Mouse (Mus musculus): ENCODE measurements around the gene Lrr1. TPM values are rescaled to one million over a fixed set of nuclear protein-coding genes. Genes with fewer than 3 reads are reported as not detected.
A peak's percentile ranks its signal among the peaks of the same experiment; 100 is the strongest.

Lrr1 gene
- polyA plus RNA-seq, 1 experiment from 2014 or later, result 1.9 TPM

GRCm38 (mm10) chr12:69129634-69130310 lies 38.8 kb upstream of the Lrr1 start:
- TF ChIP-seq EP300 (IDR thresholded peaks at IDR 0.05), result no peak
- WGBS, result 29% methylated on average over 17 of the region's 18 CpGs
- Histone ChIP-seq H3K4me2 (replicated peaks; ENCODE audit: low read depth, low read length) (peak overlapping the region; percentile 34), H3K27me3 (replicated peaks; ENCODE audit: insufficient read depth, low read length) (no peaks in the 10 kb centered on the region), H3K27ac (ENCODE audit: low read length) (no peak overlapping the region), H3K9me3 (ENCODE audit: low read length) (no peaks in the 10 kb centered on the region), H3K4me3 (ENCODE audit: low read depth, low read length) (peak overlapping the region; percentile 8; the same call in 1 of the 2 replicates), H3K9ac (replicated peaks; ENCODE audit: low read depth) (no peak overlapping the region), H3K4me1 (ENCODE audit: insufficient read depth, low read depth, low read length) (no peaks in the 10 kb centered on the region), H3K36me3 (ENCODE audit: insufficient read depth, low read length) (no peaks in the 10 kb centered on the region)
- ATAC-seq (peak; percentile 60), DNase-seq (ENCODE audit: low spot score) (peak; percentile 40)

GRCm38 (mm10) chr12:69130486-69130885 lies 38.1 kb upstream of the Lrr1 start:
- Histone ChIP-seq H3K27ac (ENCODE audit: low read length) (no peak overlapping the region), H3K9me3 (ENCODE audit: low read length) (no peaks in the 10 kb centered on the region), H3K9ac (replicated peaks; ENCODE audit: low read depth) (no peak overlapping the region), H3K4me3 (ENCODE audit: low read depth, low read length) (peak overlapping the region; percentile 8; the same call in 1 of the 2 replicates), H3K27me3 (replicated peaks; ENCODE audit: insufficient read depth, low read length) (no peaks in the 10 kb centered on the region), H3K4me2 (replicated peaks; ENCODE audit: low read depth, low read length) (peak overlapping the region; percentile 34), H3K4me1 (ENCODE audit: insufficient read depth, low read depth, low read length) (no peaks in the 10 kb centered on the region), H3K36me3 (ENCODE audit: insufficient read depth, low read length) (no peaks in the 10 kb centered on the region)
- 64% methylated on average over 12 of the region's 12 CpGs for WGBS
- TF ChIP-seq EP300 (IDR thresholded peaks at IDR 0.05) (no peak), CTCF (IDR thresholded peaks at IDR 0.05) (no peak)
- ATAC-seq (no peak), DNase-seq (ENCODE audit: low spot score) (no peak)

GRCm38 (mm10) chr12:69131267-69131666 lies 37.3 kb upstream of the Lrr1 start:
- Histone ChIP-seq H3K27ac (ENCODE audit: low read length) (no peak overlapping the region), H3K9ac (replicated peaks; ENCODE audit: low read depth) (no peak overlapping the region), H3K4me2 (replicated peaks; ENCODE audit: low read depth, low read length) (no peak overlapping the region), H3K36me3 (ENCODE audit: insufficient read depth, low read length) (no peaks in the 10 kb centered on the region), H3K4me3 (ENCODE audit: low read depth, low read length) (no peak overlapping the region), H3K27me3 (replicated peaks; ENCODE audit: insufficient read depth, low read length) (no peaks in the 10 kb centered on the region), H3K4me1 (ENCODE audit: insufficient read depth, low read depth, low read length) (no peaks in the 10 kb centered on the region), H3K9me3 (ENCODE audit: low read length) (no peaks in the 10 kb centered on the region)
- DNase-seq (ENCODE audit: low spot score) (no peak), ATAC-seq (no peak)
- no peak for TF ChIP-seq EP300 (IDR thresholded peaks at IDR 0.05)
- no peak for TF ChIP-seq CTCF (IDR thresholded peaks at IDR 0.05)
- 78% methylated on average over 6 of the region's 6 CpGs for WGBS

GRCm38 (mm10) chr12:69131981-69132380 lies 36.6 kb upstream of the Lrr1 start:
- Histone ChIP-seq H3K27me3 (replicated peaks; ENCODE audit: insufficient read depth, low read length) (no peaks in the 10 kb centered on the region), H3K9ac (replicated peaks; ENCODE audit: low read depth) (no peak overlapping the region), H3K4me2 (replicated peaks; ENCODE audit: low read depth, low read length) (no peak overlapping the region), H3K36me3 (ENCODE audit: insufficient read depth, low read length) (no peaks in the 10 kb centered on the region), H3K4me3 (ENCODE audit: low read depth, low read length) (no peak overlapping the region), H3K4me1 (ENCODE audit: insufficient read depth, low read depth, low read length) (no peaks in the 10 kb centered on the region), H3K9me3 (ENCODE audit: low read length) (no peaks in the 10 kb centered on the region), H3K27ac (ENCODE audit: low read length) (no peak overlapping the region)
- peak; percentile 56 for DNase-seq (ENCODE audit: low spot score)
- ATAC-seq, result no peak
- TF ChIP-seq EP300 (IDR thresholded peaks at IDR 0.05) (no peak), CTCF (IDR thresholded peaks at IDR 0.05) (peak; percentile 74)
- WGBS, result 10% methylated on average over 10 of the region's 10 CpGs

- H3K36me3 ChIP-seq (ENCODE audit: insufficient read depth, low read length), result no peaks in the 10 kb centered on the region
- TF ChIP-seq CTCF (IDR thresholded peaks at IDR 0.05) (no peak), EP300 (IDR thresholded peaks at IDR 0.05) (no peak)
- no peak for ATAC-seq
- H3K4me1 ChIP-seq (ENCODE audit: insufficient read depth, low read depth, low read length), result no peaks in the 10 kb centered on the region
- H3K27ac ChIP-seq (ENCODE audit: low read length), result no peak overlapping the region
- H3K4me3 ChIP-seq (ENCODE audit: low read depth, low read length), result no peak overlapping the region
- no peak overlapping the region for H3K9ac ChIP-seq (replicated peaks; ENCODE audit: low read depth)
- no peaks in the 10 kb centered on the region for H3K27me3 ChIP-seq (replicated peaks; ENCODE audit: insufficient read depth, low read length)
- no peak overlapping the region for H3K4me2 ChIP-seq (replicated peaks; ENCODE audit: low read depth, low read length)
- no peak for DNase-seq (ENCODE audit: low spot score)
- no peaks in the 10 kb centered on the region for H3K9me3 ChIP-seq (ENCODE audit: low read length)
- 94% methylated on average over 3 of the region's 3 CpGs for WGBS
Observed at GRCm38 (mm10) chr12:69139201-69139600, 29.4 kb upstream of the Lrr1 start.

GRCm38 (mm10) chr12:69139841-69140240 lies 28.8 kb upstream of the Lrr1 start:
- Histone ChIP-seq H3K4me1 (ENCODE audit: insufficient read depth, low read depth, low read length) (no peaks in the 10 kb centered on the region), H3K9me3 (ENCODE audit: low read length) (no peaks in the 10 kb centered on the region), H3K4me3 (ENCODE audit: low read depth, low read length) (no peak overlapping the region), H3K27me3 (replicated peaks; ENCODE audit: insufficient read depth, low read length) (no peaks in the 10 kb centered on the region), H3K9ac (replicated peaks; ENCODE audit: low read depth) (no peak overlapping the region), H3K27ac (ENCODE audit: low read length) (no peak overlapping the region), H3K36me3 (ENCODE audit: insufficient read depth, low read length) (no peaks in the 10 kb centered on the region), H3K4me2 (replicated peaks; ENCODE audit: low read depth, low read length) (no peak overlapping the region)
- no peak for DNase-seq (ENCODE audit: low spot score)
- ATAC-seq, result no peak
- no peak for TF ChIP-seq EP300 (IDR thresholded peaks at IDR 0.05)
- no peak for TF ChIP-seq CTCF (IDR thresholded peaks at IDR 0.05)
- 82% methylated on average over 7 of the region's 7 CpGs for WGBS

Data from lung, postnatal 0 days (tissue).